Mouse (Mus musculus): Measurements from ENCODE around the gene Mmp15.

DNA sequence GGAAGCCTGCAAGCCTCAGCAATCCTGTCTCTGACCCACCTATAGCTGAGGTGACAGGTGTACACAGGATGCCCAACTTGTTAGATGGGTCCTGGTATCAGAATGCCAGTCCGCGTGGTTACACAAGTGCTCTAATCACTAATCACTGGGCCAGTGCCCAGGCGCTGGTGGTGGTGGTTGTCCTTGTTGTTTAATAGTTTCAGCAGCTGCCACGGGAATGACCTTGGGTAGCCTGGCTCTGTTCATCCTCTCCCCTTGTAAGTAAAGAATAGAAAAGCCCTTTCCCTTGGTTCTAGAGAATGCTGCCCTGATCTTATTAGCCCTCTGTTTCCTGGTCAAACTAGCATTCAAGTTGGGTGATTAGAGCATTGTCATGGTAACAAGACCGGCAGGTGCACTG is 10.3 kb upstream of the Mmp15 start:
- no peak for TF ChIP-seq CHD2 (IDR thresholded peaks at IDR 0.05; ENCODE audit: low read depth, low read length)
- no peak for TF ChIP-seq ZNF384 (IDR thresholded peaks at IDR 0.05; ENCODE audit: low read depth, low read length)
- no peak for TF ChIP-seq HCFC1 (IDR thresholded peaks at IDR 0.05; ENCODE audit: borderline replicate concordance, insufficient read depth, low read length)
- TF ChIP-seq ZC3H11A (IDR thresholded peaks at IDR 0.05; ENCODE audit: borderline replicate concordance, low read depth, low read length) = no peak
- no peak for TF ChIP-seq MAFK (IDR thresholded peaks at IDR 0.05; ENCODE audit: insufficient read depth, low read depth, low read length)
